8 mouse cellular contexts compared by ENCODE assay signal in genomic region chr1:151686696-151687095, GRCm38 (mm10).
DNase-seq lines count a peak whose midpoint lies in the region; ATAC-seq and TF ChIP-seq lines count a peak whose summit lies in the region.

No protein-coding gene starts in this region.

- WGBS in thymus, adult 2 months: 83% methylated on average over 8 of the region's 8 CpGs
- 8% methylated on average over 8 of the region's 8 CpGs for WGBS in limb, embryonic 14.5 days

- H3K9ac ChIP-seq in limb, embryonic 14.5 days (ENCODE audit: low read depth, low read length, severe bottlenecking): no peak overlapping the region

- H3K27ac ChIP-seq in thymus, adult 2 months (ENCODE audit: control insufficient read depth, insufficient read depth, low read length): peak overlapping the region; percentile 41; the same call in 1 of the 2 replicates
- peak overlapping the region; percentile 65; the same call in 1 of the 2 replicates for H3K27ac ChIP-seq in limb, embryonic 14.5 days (replicated peaks; ENCODE audit: low read depth, low read length)

- H3K4me3 ChIP-seq in thymus, adult 2 months (ENCODE audit: control insufficient read depth, insufficient read depth, low read length): no peak overlapping the region
- no peak overlapping the region for H3K4me3 ChIP-seq in limb, embryonic 14.5 days (replicated peaks; ENCODE audit: low read length)

- H3K4me1 ChIP-seq in thymus, adult 2 months (replicated peaks; ENCODE audit: control insufficient read depth, insufficient read depth, low read length): peaks cover 10% of the 10 kb centered on the region; the same call in 1 of the 2 replicates
- peaks cover 48% of the 10 kb centered on the region for H3K4me1 ChIP-seq in limb, embryonic 14.5 days (ENCODE audit: control insufficient read depth, insufficient read depth, low read length)

- H3K27me3 ChIP-seq in thymus, adult 2 months (ENCODE audit: control insufficient read depth, insufficient read depth, low read length): no peaks in the 10 kb centered on the region
- no peaks in the 10 kb centered on the region for H3K27me3 ChIP-seq in limb, embryonic 14.5 days (ENCODE audit: control insufficient read depth, insufficient read depth, low read length)

- H3K36me3 ChIP-seq in thymus, adult 2 months (ENCODE audit: control insufficient read depth, insufficient read depth, low read length): no peaks in the 10 kb centered on the region
- H3K36me3 ChIP-seq in limb, embryonic 14.5 days (ENCODE audit: control insufficient read depth, insufficient read depth, low read length): no peaks in the 10 kb centered on the region

- TF ChIP-seq CTCF in thymus, adult 2 months (IDR thresholded peaks at IDR 0.05; ENCODE audit: borderline replicate concordance, control insufficient read depth, extremely low read depth, insufficient read depth, low read length, poor library complexity): no peak

- peak overlapping the region; percentile 13; the same call in 1 of the 2 replicates for H3K4me2 ChIP-seq in limb, embryonic 14.5 days (replicated peaks; ENCODE audit: low read depth, low read length, severe bottlenecking)

- peak; percentile 65 for DNase-seq in adrenal gland, adult 2 months
- DNase-seq in adrenal gland, adult 8-10 months: no peak
- DNase-seq in thymus, adult 2 months: no peak
- no peak for DNase-seq in thymus, postnatal 36 days
- DNase-seq in limb, embryonic 14.5 days (ENCODE audit: low spot score): peak; percentile 75
- no peak for DNase-seq in B cell, adult 2 months
- no peak for DNase-seq in thymus, postnatal 4 days
- DNase-seq in testis, postnatal 10 days (ENCODE audit: low spot score): no peak

- no peak for TF ChIP-seq POLR2A in thymus, adult 2 months (IDR thresholded peaks at IDR 0.05; ENCODE audit: control insufficient read depth, extremely low read depth, insufficient read depth, low read length, poor library complexity)
- TF ChIP-seq POLR2A in limb, embryonic 14.5 days (IDR thresholded peaks at IDR 0.05; ENCODE audit: borderline replicate concordance, extremely low read depth, insufficient read depth, insufficient read length): no peak

- ATAC-seq in limb, embryonic 14.5 days (ENCODE audit: low FRiP score, low read depth): peak; percentile 25; the same call in 1 of the 2 replicates

- no peaks in the 10 kb centered on the region for H3K9me3 ChIP-seq in limb, embryonic 14.5 days (ENCODE audit: control insufficient read depth, low read length)

Comparison
In these comparisons a context has a peak if more than half of its experiments do, and no peak if none do; other contexts are left out.
1. DNase-seq: peak in adrenal gland, adult 2 months (single experiment) and limb, embryonic 14.5 days (single experiment); none in adrenal gland, adult 8-10 months (single experiment), thymus, adult 2 months (single experiment), thymus, postnatal 36 days (0 of 2), B cell, adult 2 months (0 of 2), thymus, postnatal 4 days (single experiment) and testis, postnatal 10 days (single experiment).